Mouse (Mus musculus): ENCODE data around the gene Tubg1.
"Not testable (repeated sequence)": the region's sequence is repeated elsewhere in the genome, so short reads cannot be mapped to it uniquely, and the experiment has no call there.

Gene Tubg1

GRCm38 (mm10) chr11:101098231-101098630, 21.5 kb upstream of the Tubg1 start:
- DNase-seq (ENCODE audit: inconsistent ontology term): no peak

DNA sequence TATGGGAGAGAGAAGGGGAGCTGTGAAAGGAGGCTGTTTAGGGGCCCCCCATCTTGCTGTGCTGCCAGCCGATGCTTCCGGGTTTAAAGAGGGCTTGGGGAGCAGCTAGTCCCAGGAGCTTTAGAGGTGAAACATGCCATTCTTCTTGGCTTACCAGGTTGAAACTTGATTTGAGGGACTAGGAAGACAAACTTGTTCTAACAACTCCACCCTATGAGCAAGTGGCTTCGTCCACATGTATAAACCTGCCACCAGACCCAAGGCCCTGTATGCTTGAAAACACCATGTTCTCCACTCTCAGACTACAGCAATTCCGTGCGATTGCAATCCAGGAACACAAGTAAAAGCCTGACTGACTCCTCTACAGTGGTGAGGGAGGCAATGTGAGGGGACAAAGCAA, 16.7 kb upstream of the Tubg1 start:
- no peak for DNase-seq (ENCODE audit: inconsistent ontology term)

DNA sequence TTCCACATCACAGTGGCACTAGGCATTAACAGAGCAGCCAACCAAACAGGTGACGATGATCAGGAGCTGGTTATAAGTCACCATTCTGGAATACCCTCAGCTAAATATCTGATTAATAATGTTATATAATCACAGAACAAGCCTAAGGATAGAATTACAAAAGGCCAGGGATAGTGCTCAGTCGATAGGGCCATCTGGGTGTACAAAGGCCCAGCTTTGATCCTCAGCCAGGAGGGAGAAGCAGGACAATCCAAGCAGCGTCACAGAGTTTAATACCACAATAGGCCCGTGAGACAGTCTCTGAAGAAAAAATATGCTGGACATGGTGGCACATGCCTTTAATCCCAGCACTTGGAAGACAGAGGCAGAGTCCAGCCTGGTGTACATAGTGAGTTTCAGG, 10.4 kb upstream of the Tubg1 start:
- no peak for DNase-seq (ENCODE audit: inconsistent ontology term)

- DNase-seq (ENCODE audit: inconsistent ontology term): no peak
These were observed 9.0 kb upstream of the Tubg1 start for GRCm38 (mm10) chr11:101110708-101111107.

- DNase-seq (ENCODE audit: inconsistent ontology term): no peak
These were observed 8.6 kb upstream of the Tubg1 start for GRCm38 (mm10) chr11:101111178-101111577.

- DNase-seq (ENCODE audit: inconsistent ontology term): no peak
These were observed 7.6 kb upstream of the Tubg1 start for GRCm38 (mm10) chr11:101112186-101112585.

DNA sequence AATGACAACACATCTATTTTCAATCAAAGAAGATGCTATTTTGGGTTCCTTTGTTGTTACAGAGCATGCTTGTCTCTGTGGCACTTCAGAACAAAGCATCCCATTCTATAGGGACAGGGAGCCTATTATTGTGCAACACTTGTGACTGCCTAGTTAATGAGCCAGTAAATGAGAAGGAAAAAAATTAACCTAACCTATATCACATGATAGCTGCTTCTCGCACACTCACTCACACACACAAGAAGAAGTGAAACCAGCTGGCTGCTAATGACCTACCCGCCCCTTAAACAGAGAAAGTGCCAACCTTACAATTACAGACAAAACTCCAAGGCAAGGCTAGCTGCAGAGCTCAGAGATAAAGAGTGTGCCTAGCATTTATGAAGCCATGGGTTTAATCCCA, 4.2 kb upstream of the Tubg1 start:
- DNase-seq (ENCODE audit: inconsistent ontology term): peak; percentile 33

DNA sequence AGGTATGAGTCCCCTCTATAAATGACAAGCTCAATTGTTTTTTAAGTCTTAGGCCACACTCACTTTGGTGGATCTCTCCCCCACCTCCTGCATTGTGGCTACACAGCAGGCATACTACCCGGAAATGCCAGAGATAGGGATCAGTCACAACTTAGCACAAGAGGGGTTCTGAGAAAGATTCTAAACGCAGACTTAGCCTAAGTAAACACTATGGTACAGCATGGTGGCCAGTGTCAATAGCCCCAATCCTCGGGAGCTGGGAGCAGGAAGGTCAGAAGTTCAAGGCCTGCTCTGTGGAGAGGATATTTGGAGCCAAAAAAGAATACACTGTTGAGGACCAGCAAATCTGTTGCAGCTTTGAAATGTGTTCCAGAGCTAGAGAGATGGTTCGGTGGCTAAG, 1.6 kb upstream of the Tubg1 start:
- no peak for DNase-seq (ENCODE audit: inconsistent ontology term)

DNA sequence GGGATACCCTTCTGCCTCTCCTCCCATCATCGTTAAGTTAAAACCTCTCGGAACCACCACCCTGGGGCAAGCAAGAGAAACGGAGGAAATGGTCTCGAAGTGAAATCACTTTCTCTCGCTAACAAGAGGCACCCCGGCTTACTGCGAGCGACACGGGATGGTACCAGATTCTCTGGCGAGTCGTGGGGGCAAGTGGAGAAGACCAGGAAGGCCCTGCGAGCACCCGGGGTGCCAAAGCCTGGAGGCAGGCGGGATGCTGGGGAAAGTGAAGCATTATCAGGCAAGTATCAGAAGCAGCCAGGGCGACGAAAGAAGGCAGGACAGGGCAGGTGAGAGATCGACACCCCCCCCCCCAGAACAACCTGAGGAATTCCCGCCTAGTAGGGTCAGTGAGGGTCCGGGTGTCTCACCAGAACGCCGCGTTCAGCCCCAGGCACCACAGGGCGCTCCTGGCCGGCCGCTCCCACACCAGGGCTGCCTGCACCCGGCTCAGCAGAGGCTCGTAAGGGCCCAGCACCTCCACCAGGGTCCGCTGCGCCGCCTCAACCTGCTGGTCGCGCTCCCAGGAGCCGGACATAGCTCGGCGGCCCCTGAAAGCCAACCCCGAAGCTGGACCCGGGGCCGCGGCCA, 492 bp upstream of the Tubg1 start:
- no peak for DNase-seq (ENCODE audit: inconsistent ontology term)

- DNase-seq (ENCODE audit: inconsistent ontology term): peak; percentile 64
These were observed 929 bp downstream of the Tubg1 start for GRCm38 (mm10) chr11:101120545-101121188.

GRCm38 (mm10) chr11:101124494-101124893, 4.8 kb downstream of the Tubg1 start:
- not testable (repeated sequence) for DNase-seq (ENCODE audit: inconsistent ontology term)

DNA sequence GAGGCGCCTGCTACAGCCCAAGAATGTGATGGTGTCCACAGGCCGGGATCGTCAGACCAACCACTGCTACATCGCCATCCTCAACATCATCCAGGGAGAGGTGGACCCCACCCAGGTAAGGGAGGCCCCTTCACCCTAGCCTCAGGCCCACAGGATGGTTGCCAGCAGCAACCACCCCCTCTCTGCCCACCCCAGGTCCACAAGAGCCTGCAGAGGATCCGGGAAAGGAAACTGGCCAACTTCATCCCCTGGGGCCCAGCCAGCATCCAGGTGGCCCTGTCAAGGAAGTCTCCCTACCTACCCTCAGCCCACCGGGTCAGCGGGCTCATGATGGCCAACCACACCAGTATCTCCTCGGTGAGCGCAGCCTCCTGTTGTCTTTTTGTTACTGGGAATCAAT, 5.3 kb downstream of the Tubg1 start:
- not testable (repeated sequence) for DNase-seq (ENCODE audit: inconsistent ontology term)

- DNase-seq (ENCODE audit: inconsistent ontology term): no peak
These were observed 7.3 kb downstream of the Tubg1 start for GRCm38 (mm10) chr11:101127075-101127474.

- DNase-seq (ENCODE audit: inconsistent ontology term): no peak
These were observed 9.3 kb downstream of the Tubg1 start for GRCm38 (mm10) chr11:101128996-101129577.

DNA sequence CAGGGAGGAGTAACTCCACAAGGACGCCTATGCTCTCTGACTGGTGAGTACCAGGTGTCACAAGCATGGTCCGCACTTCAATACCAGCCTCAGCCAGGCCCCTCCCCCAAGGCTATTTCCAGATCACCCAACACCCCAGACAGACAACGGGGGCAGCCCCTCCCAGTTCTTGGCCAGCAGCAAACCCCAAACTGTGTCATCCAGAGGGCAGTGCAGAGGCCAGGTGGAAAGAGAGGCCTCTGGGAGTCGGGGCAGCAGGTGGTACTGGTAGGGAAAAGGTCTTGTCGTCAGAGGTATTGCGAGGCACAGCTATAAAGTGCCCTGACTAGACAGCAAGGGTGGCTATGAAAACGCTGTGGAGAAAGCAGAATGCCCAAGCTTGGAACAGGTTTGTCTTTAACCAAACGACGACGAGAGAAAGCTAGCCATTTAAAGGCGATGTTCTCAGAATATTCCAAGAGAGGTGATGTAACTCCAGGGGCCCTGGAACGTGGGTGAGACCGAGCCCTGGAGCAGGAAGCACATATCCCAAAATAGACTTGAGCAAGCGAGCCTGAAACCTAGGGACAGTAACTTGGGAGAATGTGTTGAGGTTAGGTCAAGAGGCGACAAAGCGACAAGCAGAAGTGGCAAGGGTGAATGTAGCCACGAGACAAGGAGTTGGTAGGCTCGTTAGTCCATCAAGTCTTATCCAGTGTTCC, 10.5 kb downstream of the Tubg1 start:
- no peak for DNase-seq (ENCODE audit: inconsistent ontology term)

- DNase-seq (ENCODE audit: inconsistent ontology term): no peak
These were observed 11.4 kb downstream of the Tubg1 start for GRCm38 (mm10) chr11:101131187-101131586.

- no peak for DNase-seq (ENCODE audit: inconsistent ontology term)
These were observed 12.0 kb downstream of the Tubg1 start for GRCm38 (mm10) chr11:101131701-101132100.

- no peak for DNase-seq (ENCODE audit: inconsistent ontology term)
These were observed 13.3 kb downstream of the Tubg1 start for GRCm38 (mm10) chr11:101133037-101133436.

GRCm38 (mm10) chr11:101134217-101134865, 14.6 kb downstream of the Tubg1 start:
- no peak for DNase-seq (ENCODE audit: inconsistent ontology term)

DNA sequence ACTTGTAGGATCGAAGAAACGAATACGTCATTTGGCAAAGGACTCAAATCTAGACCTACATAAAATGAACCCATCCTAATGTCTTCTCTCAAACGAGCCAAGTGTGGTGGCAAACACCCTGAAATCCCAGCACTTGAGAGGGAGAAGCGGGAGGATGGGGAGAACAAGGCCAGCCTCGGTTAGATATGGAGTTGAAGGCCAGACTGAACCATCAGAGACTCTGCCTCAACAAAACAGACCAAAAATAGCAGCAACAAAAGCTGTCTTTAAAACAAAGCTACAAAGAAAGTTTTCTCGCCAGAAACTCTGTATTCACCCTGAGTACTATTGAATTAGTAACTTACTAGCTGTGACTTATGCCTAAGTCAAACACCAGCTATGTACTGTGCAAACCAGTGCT, 17.3 kb downstream of the Tubg1 start:
- no peak for DNase-seq (ENCODE audit: inconsistent ontology term)

GRCm38 (mm10) chr11:101138536-101139181, 18.9 kb downstream of the Tubg1 start:
- DNase-seq (ENCODE audit: inconsistent ontology term): peak; percentile 81
